8 mouse cellular contexts compared by ENCODE assay signal in genomic region chr9:90270193-90270943, GRCm38 (mm10). TPM values are rescaled to one million over a fixed set of nuclear protein-coding genes. Genes with fewer than 3 reads are reported as not detected.
DNase-seq lines count a peak whose midpoint lies in the region; ATAC-seq and TF ChIP-seq lines count a peak whose summit lies in the region.

TSS of gene Tbc1d2b (minus strand) at chr9:90270804.

- no peaks in the 10 kb centered on the region for H3K36me3 ChIP-seq in forebrain, postnatal 0 days (ENCODE audit: insufficient read depth)
- H3K36me3 ChIP-seq in lung, embryonic 15.5 days: no peaks in the 10 kb centered on the region

- intact Hi-C loops in heart, postnatal 36 days (cut with DNase I): loop anchor here (5.0 kb wide), 1 partner anchor 63 kb away; no protein-coding TSS in a partner anchor

- WGBS in cerebellum, adult 2 months: under 1% methylated on average over 74 of the region's 74 CpGs
- WGBS in forebrain, postnatal 0 days: under 1% methylated on average over 68 of the region's 74 CpGs
- WGBS in lung, embryonic 15.5 days: under 1% methylated on average over 62 of the region's 74 CpGs

- H3K27me3 ChIP-seq in cerebellum, adult 2 months (ENCODE audit: control insufficient read depth, insufficient read depth, low read length): no peaks in the 10 kb centered on the region
- no peaks in the 10 kb centered on the region for H3K27me3 ChIP-seq in forebrain, postnatal 0 days (ENCODE audit: insufficient read depth, low read length)
- H3K27me3 ChIP-seq in lung, embryonic 15.5 days: no peaks in the 10 kb centered on the region

- TF ChIP-seq CTCF in cerebellum, adult 2 months (IDR thresholded peaks at IDR 0.05; ENCODE audit: borderline replicate concordance, insufficient read depth, low read depth, low read length): no peak
- no peak; the same call in 1 of the 2 replicates for TF ChIP-seq CTCF in forebrain, postnatal 0 days (IDR thresholded peaks at IDR 0.05; ENCODE audit: low read depth)

- peak within 1 kb of the TSS; percentile 88 for H3K4me2 ChIP-seq in forebrain, postnatal 0 days (ENCODE audit: low read depth)
- H3K4me2 ChIP-seq in lung, embryonic 15.5 days: peak within 1 kb of the TSS; percentile 70

- peak; percentile 49 for DNase-seq in ES-CJ7 (ENCODE audit: low read depth, low spot score)
- DNase-seq in cerebellum, adult 2 months: peak; percentile 81 to 83
- peak; percentile 73 for DNase-seq in forebrain, postnatal 0 days
- peak; percentile 78 for DNase-seq in heart, postnatal 36 days
- peak; percentile 22 to 48 for DNase-seq in layer of hippocampus, adult 8-10 months (ENCODE audit: low spot score in 2 of 2)
- DNase-seq in ovary, adult 18-20 months (ENCODE audit: low spot score): peak; percentile 57
- DNase-seq in thymus, postnatal 0 days (ENCODE audit: low spot score): peak; percentile 67

- H3K9ac ChIP-seq in forebrain, postnatal 0 days: peak within 1 kb of the TSS; percentile 81
- peak within 1 kb of the TSS; percentile 87 for H3K9ac ChIP-seq in lung, embryonic 15.5 days

- TF ChIP-seq POLR2A in cerebellum, adult 2 months (IDR thresholded peaks at IDR 0.05; ENCODE audit: borderline replicate concordance, insufficient read depth, low read length): peak; percentile 33; the same call in 1 of the 2 replicates

- peaks cover 3% of the 10 kb centered on the region; the same call in 1 of the 2 replicates for H3K4me1 ChIP-seq in cerebellum, adult 2 months (ENCODE audit: control insufficient read depth, insufficient read depth, low read length)
- peaks cover 9% of the 10 kb centered on the region for H3K4me1 ChIP-seq in forebrain, postnatal 0 days (ENCODE audit: insufficient read depth)
- H3K4me1 ChIP-seq in lung, embryonic 15.5 days: peaks cover 47% of the 10 kb centered on the region

- peak within 1 kb of the TSS; percentile 99 for H3K4me3 ChIP-seq in cerebellum, adult 2 months (replicated peaks; ENCODE audit: insufficient read depth, low read depth, low read length)
- peak within 1 kb of the TSS; percentile 83 for H3K4me3 ChIP-seq in forebrain, postnatal 0 days (ENCODE audit: low read depth, low read length)
- H3K4me3 ChIP-seq in lung, embryonic 15.5 days: peak within 1 kb of the TSS; percentile 78

- H3K27ac ChIP-seq in cerebellum, adult 2 months (ENCODE audit: insufficient read depth, low read length): peak within 1 kb of the TSS; percentile 11
- 0 out of 2 replicates have a peak within 1 kb of the TSS, but pooled peaks have one; percentile 40 for H3K27ac ChIP-seq in forebrain, postnatal 0 days (ENCODE audit: low read depth, low read length)
- H3K27ac ChIP-seq in lung, embryonic 15.5 days: peak within 1 kb of the TSS; percentile 92

- H3K9me3 ChIP-seq in forebrain, postnatal 0 days (ENCODE audit: low read length): no peaks in the 10 kb centered on the region
- no peaks in the 10 kb centered on the region for H3K9me3 ChIP-seq in lung, embryonic 15.5 days

- ATAC-seq in forebrain, postnatal 0 days: peak; percentile 95
- peak; percentile 82 for ATAC-seq in lung, embryonic 15.5 days (ENCODE audit: borderline replicate concordance, extremely low read depth, low FRiP score, low TSS enrichment)

RNA-seq across cellular contexts. Expression of gene Tbc1d2b, which starts in this region (rescaled TPM):
- polyA plus RNA-seq in cerebellum, adult 2 months (2012; rRNA removed): 14.9 and 18.4 TPM in 2 replicates
- total RNA-seq in forebrain, postnatal 0 days (2014; rRNA removed): 13.5 and 16.7 TPM in 2 replicates
- 3.1 and 4.0 TPM in 2 replicates for polyA plus RNA-seq in forebrain, postnatal 0 days (2015; fragmentation: Nextera tagmentation; extraction: Ambion mirVana)
- total RNA-seq in heart, postnatal 36 days (2021): 10 to 100 TPM; 11.2 to 11.8 TPM
- total RNA-seq in layer of hippocampus, adult 8-10 months (2022): 10 to 100 TPM; 10.6 to 16.8 (median 14.6) TPM
- 20.9 and 22.7 TPM in 2 replicates for polyA plus RNA-seq in lung, embryonic 15.5 days (2015; fragmentation: Nextera tagmentation; extraction: Ambion mirVana)
- 9.7 and 10.4 TPM in 2 replicates for polyA plus RNA-seq in thymus, postnatal 0 days (2015; fragmentation: Nextera tagmentation; extraction: Ambion mirVana)

Comparison
In these comparisons a context has a peak if more than half of its experiments do, and no peak if none do; other contexts are left out.
1. Peak in every context shown above with its lines: DNase-seq, ATAC-seq, H3K4me3 ChIP-seq and H3K27ac ChIP-seq.
2. H3K27ac ChIP-seq: peak in every context shown above with its lines; median percentile 92 in lung, embryonic 15.5 days; 40 in forebrain, postnatal 0 days; 11 in cerebellum, adult 2 months.